Mouse (Mus musculus) cerebellum, adult 2 months (tissue): ENCODE results near the gene Nr1d1.

Experiments used
- CTCF ChIP-seq: fragments of 200-500 bp; IDR thresholded peaks from 2 replicates; pipeline ENCODE4 v1.5.1; 2011; ENCODE audit warnings: low read depth, mild to moderate bottlenecking, control low read depth, low read length, moderate library complexity, borderline replicate concordance; ENCODE audit not compliant: insufficient read depth
- POLR2A ChIP-seq: fragments of 200-500 bp; IDR thresholded peaks from 2 replicates; pipeline ENCODE4 v1.6.1; 2011; ENCODE audit warnings: low read length, control low read depth, borderline replicate concordance; ENCODE audit not compliant: insufficient read depth

- no peak for TF ChIP-seq CTCF
- TF ChIP-seq POLR2A: no peak
Measured at GRCm38 (mm10) chr11:98755726-98756380, 19.3 kb downstream of the Nr1d1 start.
